Mouse (Mus musculus) lung, postnatal 0 days (tissue): ENCODE measurements around the gene Bahd1.

Experiments used
- CTCF ChIP-seq: IDR thresholded peaks from 2 replicates; pipeline ENCODE4 v1.5.1; 2016; ENCODE audit warnings: antibody characterized with exemption, mild to moderate bottlenecking
- EP300 ChIP-seq: IDR thresholded peaks from 2 replicates; pipeline ENCODE4 v1.6.1; 2016; ENCODE audit warnings: antibody characterized with exemption, mild to moderate bottlenecking, control low read depth

GRCm38 (mm10) chr2:118876453-118876852, 23.7 kb upstream of the Bahd1 start:
- TF ChIP-seq CTCF (no peak), EP300 (no peak)
